Mouse (Mus musculus) brain, adult 2 months (tissue): Measurements from ENCODE around the gene Rhox3h.
"Not testable (repeated sequence)": the region's sequence is repeated elsewhere in the genome, so short reads cannot be mapped to it uniquely, and the experiment has no call there.

Experiments
- DNase-seq: peaks from one replicate; pipeline ENCODE4 v3.0.0; 2011; ENCODE audit warnings: low read depth, low spot score

Gene Rhox3h

DNA sequence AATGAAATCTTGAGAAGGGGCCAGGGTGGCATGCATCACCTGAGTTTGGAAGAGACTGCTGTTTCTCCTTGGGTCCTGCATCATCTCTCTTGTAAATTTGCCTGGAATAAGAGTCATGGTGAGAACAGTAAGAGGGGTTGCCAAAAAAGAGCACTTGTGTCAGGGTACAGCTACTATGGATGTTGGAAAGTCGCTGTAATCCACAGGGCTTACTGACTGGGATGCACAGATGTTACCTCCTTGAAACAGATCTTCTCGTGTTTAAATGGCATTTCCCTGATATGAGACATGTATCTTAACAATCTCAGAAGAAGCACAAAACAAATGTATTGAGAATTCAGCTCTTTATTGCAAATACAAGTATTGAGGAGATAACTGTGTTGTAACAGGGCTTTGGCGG is at the start of gene Rhox3h:
Rhox3h (minus strand) TSS at position 101 of the 400 bp plus-strand sequence.
- not testable (repeated sequence) for DNase-seq

- no peak for DNase-seq
These were observed 33.3 kb upstream of the Rhox3h start for GRCm38 (mm10) chrX:37701821-37702387.

GRCm38 (mm10) chrX:37692261-37692660 is 23.7 kb upstream of the Rhox3h start:
- no peak for DNase-seq

DNA sequence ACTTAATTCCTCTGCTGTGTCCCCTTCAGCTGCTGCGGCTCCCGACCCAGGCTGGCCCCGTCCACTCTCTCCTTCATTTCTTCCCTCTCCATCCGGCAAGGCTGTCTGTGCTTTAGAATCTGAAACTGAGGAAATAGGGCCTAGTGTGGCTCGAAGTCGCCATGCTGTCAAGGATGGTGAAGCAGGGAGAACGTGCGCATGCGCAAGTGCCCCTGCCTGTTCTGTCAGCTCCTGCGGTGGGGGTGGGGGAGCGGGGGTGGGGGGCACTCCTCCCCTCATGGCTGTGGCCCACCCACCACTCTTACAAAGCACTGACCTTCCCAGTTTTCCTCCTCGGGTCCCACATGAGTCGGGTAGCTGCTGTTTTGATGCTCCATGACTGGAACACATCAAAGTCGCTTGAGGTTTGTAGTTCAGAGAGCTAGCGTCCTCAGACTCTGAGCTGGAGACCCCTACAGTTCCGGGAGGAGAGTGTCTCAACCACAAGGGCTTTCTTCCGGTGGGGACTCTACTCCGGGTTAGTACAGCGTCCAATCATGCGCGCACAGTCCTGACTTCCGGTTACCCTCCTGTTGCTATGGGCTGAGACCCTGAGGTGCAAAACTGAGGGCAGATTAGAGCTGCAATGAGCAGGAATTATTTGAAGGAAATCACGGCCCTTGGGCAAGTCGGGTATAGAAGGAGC is 14.6 kb upstream of the Rhox3h start:
- DNase-seq: no peak

DNA sequence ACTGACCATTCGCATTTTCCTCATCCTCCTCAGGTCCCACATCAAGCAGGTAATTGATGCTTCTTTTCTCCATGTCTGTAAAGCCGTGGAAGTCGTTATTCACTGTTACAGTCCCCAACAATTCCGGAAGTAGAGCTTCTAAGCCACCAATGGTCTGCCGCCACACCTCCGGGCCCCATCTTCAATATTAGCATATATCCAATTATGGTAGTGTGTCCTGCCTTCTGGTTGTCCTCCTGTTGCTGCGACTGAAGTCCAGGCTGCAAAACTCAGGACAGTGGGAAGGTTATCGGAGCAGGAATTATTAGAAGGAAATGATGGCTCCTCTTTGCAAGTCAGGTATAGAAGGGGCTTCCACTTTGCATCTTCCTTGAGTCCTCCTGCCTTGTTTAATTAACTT is 4.6 kb upstream of the Rhox3h start, which contains the start of gene Rhox2h:
Rhox2h (minus strand) TSS at position 101 of the 400 bp plus-strand sequence.
- not testable (repeated sequence) for DNase-seq

- DNase-seq: not testable (repeated sequence)
These were observed 17.3 kb downstream of the Rhox3h start, which contains the start of gene Rhox4g for GRCm38 (mm10) chrX:37651227-37651626. Gene Rhox4g, minus strand, starts transcription at chrX:37651327.

DNA sequence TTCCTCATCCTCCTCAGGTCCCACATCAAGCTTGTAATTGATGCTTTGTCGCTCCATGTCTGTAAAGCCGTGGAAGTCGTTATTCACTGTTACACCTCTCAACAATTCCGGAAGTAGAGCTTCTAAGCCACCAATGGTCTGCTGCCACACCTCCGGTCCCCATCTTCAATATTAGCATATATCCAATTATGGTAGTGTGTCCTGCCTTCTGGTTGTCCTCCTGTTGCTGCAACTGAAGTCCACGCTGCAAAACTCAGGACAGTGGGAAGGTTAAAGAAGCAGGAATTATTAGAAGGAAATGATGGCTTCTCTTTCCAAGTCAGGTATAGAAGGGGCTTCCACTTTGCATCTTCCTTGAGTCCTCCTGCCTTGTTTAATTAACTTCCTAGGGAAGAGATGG is 25.2 kb downstream of the Rhox3h start, which contains the start of gene Rhox2g:
Rhox2g (minus strand) TSS at position 101 of the 400 bp plus-strand sequence.
- not testable (repeated sequence) for DNase-seq

DNA sequence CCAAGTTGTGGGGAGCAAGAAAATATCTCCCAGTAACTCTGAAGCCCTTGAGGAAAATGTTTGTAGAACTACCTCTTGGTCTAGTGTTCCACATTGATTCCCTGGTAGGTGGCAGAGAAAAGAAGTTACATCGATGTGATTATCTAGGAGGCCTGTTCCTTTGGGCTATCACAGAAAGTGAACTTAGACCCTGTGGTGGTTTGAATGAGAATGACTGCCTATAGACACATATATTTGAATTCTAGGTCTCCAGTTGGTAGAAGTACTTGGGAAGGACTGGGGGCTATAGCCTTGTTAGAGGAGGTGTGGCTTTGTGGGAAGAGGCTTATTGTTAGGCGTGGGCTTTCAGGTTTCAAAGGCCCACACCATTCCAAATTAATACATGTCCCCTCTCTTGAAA is 40.1 kb downstream of the Rhox3h start, which contains the start of gene Rhox3g:
Rhox3g (minus strand) TSS at position 101 of the 400 bp plus-strand sequence.
- DNase-seq: not testable (repeated sequence)
